Mouse (Mus musculus) spleen, postnatal 36 days (tissue): ENCODE data around the gene Runx2.

Experiments
- DNase-seq, 2 experiments: peaks; one replicate each; pipeline ENCODE4 v3.0.0; 2022; ENCODE audit warnings: low spot score in 2 of 2, mixed read lengths in 1 of 2

Gene Runx2

DNA sequence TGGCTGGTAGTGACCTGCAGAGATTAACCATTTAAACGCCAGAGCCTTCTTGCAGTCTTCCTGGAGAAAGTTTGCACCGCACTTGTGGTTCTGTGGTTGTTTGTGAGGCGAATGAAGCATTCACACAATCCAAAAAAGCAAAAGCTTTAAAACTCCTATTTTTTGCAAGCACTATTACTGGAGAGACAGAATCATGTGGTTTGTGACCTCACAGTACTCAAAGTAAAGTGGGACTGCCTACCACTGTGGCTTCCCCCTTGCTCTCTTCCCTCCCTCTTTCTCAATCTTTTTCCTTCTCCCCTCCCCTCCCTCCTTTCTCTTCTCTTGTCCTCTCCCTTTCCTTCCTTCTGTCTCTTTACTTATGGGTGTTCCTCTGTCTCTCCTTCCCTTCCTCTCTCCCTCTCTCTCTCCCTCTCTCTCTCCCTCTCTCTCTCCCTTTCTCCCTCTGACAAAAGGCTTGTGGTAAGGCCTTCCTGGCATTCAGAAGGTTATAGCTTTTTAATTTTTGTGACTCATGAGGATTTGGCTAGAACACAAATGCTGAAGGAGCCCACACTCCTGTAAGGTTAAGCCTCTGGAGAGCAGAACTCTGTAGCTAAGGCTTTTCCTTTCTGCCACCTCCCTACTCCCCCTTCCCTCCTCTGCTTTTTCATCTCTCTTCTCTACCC is at the start of gene Runx2:
Gene Runx2, minus strand, starts transcription at position 290 of the 668 bp plus-strand sequence.
- DNase-seq = no peak

DNA sequence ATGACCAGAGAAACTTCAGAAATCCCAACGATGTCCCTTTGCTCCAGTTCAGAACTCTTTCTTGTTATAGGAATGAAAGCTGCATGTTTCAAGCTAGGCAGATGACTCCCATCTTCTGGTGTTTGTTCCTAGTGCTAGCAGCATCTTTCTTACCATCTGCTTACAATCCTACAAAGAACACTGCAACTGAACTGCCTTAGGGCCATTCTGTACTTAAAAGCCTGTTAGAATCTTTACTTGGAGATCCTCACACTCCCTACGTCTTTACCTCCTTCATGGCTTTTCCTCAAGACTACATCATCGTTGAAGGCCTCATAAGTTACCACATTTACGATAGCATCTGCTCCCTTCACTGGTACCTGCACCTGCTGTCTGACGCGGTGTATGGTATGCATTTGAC is 48.6 kb upstream of the Runx2 start:
- DNase-seq = no peak

- no peak for DNase-seq
Measured at GRCm38 (mm10) chr17:44842184-44842583, 27.6 kb upstream of the Runx2 start.

- no peak for DNase-seq
Measured at GRCm38 (mm10) chr17:44831201-44831600, 16.6 kb upstream of the Runx2 start.

DNA sequence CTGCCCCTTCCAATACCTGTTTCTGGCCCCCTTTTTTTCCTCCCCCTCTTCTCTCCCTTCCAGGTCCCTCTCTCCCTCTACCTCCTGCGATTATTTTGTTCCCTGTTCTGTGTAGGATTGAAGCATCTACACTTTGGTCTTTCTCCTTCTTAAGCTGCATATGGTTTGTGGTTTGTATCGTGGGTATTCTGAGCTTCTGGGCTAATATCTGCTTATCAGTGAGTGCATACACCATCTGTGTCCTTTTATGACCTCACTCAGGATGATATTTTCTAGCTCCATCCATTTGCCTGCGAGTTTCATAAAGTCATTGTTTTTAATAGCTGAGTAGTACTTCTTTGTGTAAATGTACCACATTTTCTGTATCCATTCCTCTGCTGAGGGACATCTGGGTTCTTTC is 15.0 kb upstream of the Runx2 start:
- no peak for DNase-seq

DNA sequence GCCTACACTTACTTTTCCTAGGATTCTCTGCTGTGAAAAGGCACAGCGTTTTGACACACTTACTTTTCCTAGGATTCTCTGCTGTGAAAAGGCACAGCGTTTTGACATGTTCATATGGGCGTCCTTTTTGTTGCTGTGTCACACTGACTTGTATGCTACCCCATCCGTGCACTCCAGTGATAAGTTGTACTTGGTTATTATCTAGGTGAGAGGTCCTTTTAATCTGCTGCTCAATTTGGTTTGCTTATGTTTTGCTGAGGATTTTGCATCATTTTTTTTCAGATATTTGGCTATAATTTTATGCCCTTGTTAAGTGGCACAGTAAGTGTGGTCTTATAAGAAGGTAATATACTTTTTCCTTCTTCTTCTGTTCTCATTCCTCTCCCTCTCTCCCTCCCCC is 13.4 kb upstream of the Runx2 start:
- peak; percentile 18 to 50 for DNase-seq

DNA sequence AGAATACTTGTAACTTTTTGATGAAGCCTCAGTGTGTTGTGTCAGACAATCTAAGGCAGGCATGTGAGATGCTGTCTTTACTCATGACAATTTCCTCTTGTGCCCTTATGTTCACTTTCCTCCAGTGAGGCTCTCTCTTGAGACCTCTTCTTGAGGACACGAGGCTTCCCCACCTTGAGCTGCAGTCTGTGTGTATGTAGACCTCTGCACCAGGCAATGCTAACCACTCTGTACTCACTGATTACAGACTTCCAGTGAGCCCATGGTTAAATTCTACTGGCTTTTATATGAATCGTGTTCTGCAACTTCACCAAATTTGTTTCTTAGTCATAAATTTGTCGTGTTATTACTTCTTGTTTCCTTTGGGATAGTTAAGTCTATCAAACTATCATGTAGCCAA is 12.5 kb upstream of the Runx2 start:
- DNase-seq = no peak

DNA sequence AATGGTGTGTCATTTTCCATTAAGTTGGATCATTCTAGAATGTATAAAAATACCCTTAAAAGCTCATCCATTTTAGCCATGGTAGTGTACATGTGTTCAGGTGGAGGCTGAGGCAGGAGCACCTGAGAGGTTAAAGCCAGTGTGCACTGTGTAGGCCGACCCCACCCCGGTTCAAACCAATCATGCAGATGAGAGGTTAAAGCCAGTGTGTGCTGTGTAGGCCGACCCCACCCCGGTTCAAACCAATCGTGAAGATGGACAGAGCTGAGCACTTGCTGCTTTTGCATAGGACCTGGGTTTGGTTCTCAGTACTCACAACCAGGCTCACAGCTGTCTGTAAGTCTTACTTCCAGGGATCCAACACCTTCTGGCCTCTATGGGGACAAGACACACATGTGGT is 7.3 kb upstream of the Runx2 start:
- no peak for DNase-seq

- no peak for DNase-seq
Measured at GRCm38 (mm10) chr17:44819816-44820215, 5.2 kb upstream of the Runx2 start.

- no peak for DNase-seq
Measured at GRCm38 (mm10) chr17:44818825-44819224, 4.2 kb upstream of the Runx2 start.

GRCm38 (mm10) chr17:44807031-44807430 is 7.6 kb downstream of the Runx2 start:
- no peak for DNase-seq

DNA sequence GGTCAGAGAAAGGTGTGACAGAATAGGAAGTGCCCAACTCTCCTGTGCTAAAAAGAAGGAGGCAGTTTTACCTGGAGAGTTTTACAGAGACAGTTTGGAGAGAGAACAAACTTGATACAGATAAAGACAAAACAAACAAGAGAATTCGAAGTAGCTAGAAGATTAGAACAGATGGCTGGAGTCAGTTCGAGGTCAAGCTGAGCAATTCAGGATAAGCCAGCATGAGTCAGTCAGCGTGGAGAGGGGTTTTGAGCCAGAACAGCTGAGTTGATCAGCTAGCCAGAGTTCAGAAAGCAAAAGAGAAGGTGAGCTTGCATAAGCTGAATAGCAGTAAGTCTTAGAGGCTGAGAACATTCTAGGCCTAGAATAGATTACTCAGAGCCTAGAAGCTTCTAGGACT is 17.3 kb downstream of the Runx2 start:
- DNase-seq = no peak

DNA sequence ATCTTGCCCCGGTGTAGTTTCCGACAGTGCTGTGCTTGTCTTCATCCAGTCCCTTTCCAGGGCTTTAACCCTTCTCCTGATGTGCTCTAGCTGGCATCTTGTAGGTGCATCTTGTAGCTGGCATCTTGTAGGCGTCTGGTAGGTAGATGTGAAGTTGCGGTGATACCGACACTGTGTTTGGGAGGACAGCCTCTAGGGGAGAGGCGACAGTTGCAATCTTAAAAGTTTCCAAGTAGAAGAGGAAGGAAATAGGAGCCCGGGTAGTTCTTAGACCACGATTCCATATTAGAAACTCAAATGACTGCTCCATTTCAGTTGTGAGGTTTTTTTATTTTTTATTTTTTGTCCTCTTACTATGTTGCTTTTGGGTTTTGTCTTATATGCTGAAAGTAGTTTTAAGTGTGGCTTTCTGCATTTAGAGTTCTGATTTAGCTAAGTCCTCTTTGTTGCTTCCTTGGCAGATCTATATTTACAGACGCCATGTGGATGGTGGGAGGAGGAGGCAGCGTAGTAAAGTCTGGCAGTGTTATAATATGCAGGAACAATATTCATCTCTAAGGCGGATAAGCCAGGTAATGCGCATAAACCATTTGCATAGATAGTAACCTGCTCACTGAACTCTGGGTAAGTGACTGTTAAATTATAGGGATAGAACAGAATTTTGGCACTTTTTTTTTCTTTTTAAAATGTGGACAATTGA is 22.2 kb downstream of the Runx2 start:
- no peak for DNase-seq

DNA sequence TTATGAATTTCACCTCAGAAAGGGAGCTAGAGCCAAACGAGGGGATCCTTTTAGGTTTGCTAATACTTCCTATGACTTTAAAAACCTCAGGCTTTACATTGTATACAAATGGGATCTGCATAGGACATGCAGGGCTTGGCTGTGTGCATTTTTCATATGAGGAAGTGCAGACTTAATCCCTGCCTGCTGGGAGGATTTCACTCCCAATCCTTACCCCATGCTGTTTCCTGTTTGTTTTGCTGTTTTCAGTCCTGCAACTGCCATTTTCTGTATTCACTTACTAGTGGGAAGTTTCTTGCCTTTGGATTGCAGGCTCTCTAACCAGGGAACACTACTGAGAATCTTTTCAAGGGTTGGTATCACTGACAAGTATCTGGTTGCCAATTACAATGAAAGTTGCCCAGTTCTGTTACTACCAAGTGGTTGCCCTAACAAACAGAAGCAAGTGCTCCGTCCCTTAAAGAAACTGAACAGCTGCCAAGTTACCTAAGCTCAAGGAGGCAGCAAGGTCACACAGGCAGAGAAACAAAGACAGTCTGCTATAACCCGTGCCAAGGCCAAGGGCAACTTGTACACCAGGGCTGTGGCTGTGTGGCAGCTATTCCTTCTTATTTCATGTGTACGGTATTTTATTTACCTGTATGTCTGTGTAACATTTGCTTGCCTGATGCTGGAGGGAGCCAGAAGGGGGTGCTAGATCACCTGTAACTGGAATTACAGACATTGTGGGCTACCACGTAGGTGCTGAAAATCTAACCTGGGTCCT is 25.4 kb downstream of the Runx2 start:
- no peak for DNase-seq

- no peak for DNase-seq
Measured at GRCm38 (mm10) chr17:44783143-44783542, 31.5 kb downstream of the Runx2 start.

DNA sequence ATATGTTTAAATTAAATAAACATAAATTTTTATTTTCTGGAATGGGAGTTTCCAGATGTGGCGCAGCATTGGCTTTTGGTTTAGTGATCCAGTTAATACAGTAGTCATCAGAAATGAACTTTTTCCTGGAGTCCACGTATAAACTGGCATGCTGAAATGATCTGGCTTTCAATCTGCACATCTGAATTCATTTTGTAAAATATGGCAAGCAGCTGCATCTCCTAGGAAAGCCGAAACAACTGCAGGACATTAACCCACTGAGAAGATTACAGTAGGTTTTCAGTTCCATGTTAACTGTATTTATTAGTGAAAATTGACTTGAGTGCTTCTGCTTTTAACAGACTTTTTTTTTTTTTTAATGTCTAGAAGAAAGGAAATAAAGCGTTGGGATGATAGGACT is 32.2 kb downstream of the Runx2 start:
- no peak for DNase-seq

GRCm38 (mm10) chr17:44780353-44780752 is 34.2 kb downstream of the Runx2 start:
- no peak for DNase-seq

GRCm38 (mm10) chr17:44778141-44778540 is 36.5 kb downstream of the Runx2 start:
- no peak for DNase-seq

DNA sequence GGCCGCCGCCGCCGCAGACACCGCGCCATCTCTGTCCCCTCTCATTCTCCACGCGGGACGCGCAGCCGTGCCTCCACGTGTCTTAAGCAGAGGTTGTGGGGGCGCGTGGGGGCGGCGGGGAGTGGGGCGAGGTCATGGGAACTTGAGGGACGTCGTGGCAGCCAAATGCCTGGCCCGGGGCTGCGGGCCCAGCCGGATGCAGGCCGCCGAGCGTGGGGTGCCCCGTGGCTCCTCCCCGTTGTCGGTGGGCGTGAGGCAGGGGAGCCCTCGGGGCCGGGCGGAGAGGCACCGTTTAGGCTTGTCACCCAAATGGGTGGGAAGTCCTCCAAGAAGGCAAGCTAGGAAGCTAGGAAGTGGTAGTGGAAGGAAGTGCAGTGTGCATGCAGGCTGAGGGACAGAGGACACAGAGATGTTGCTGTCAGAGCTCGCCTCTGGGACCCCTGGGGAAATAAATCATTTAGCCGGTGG is 37.2 kb downstream of the Runx2 start:
- peak; percentile 61 to 62 for DNase-seq

DNA sequence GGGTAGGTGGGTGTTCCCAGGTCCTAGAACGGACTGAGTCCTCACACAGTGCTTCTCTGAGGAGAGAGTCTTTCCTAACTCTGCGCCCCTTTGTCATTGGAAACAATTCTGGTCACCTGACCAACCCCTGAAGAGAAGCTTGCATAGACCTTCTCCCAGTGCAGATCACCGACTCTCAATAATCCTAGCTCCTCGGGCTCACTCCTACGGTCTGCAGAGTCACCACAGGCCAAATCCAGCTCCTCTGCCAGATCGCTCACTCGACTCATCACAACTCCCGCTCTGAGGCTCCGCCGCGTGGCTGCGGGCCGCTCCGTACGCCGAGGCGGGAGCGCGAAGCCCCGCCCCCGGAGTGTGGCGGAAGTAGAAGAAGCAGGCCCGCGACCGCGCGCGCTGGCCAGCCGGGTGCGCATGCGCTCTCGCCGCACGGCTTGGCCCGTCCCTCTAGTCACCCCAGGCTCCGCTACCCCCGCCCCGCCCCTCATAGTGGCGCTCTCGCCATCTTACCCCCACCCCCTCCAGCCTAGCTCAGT is 37.8 kb downstream of the Runx2 start, which contains the start of gene Supt3:
Gene Supt3, plus strand, starts transcription at position 415 of the 533 bp plus-strand sequence.
- peak; percentile 94 to 95 for DNase-seq

DNA sequence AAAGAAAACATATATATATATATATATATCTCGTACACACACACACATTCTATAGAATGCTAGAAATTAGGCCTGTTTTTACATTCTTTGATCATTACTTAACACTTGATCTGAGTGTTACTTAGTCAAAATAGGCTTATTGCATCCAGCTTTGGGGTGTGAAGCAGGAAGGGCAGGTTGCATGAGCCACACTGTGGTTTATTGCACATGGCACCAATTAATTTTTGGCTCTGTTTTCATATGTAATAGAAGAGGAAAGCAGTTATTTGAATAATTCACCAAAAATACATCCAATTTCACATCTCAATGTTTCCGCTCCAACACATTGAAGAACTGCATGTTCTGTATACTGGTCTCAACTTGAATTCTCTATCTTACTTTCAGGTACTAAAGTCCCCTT is 42.0 kb downstream of the Runx2 start:
- no peak for DNase-seq

DNA sequence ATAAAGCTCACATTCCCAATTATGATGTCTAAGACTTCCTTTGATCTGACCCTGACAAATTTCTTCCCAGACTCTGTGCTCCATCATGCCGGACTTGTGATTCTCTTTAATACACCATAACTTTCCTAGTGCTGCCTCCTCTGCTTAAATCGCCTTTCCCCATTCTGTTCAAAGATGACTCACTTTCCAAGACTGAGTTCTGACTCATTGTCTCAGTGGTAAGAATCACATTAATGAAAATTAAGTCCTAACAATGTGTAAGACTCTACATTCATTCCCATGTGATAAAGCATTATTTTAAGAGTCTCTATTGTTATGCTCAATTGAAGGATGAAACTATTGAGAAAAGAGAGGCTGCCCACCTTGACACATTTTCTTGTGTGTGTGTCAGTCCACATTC is 43.7 kb downstream of the Runx2 start:
- no peak for DNase-seq
